Mouse (Mus musculus) embryo, embryonic 10 days (tissue): ENCODE data around the gene Gm43302.
"Not testable (repeated sequence)": the region's sequence is repeated elsewhere in the genome, so short reads cannot be mapped to it uniquely, and the experiment has no call there.

ENCODE experiments used
- DNase-seq: peaks from one replicate; pipeline ENCODE4 v3.0.0-alpha.2; 2015; ENCODE audit warnings: low spot score

Gm43302 gene

DNA sequence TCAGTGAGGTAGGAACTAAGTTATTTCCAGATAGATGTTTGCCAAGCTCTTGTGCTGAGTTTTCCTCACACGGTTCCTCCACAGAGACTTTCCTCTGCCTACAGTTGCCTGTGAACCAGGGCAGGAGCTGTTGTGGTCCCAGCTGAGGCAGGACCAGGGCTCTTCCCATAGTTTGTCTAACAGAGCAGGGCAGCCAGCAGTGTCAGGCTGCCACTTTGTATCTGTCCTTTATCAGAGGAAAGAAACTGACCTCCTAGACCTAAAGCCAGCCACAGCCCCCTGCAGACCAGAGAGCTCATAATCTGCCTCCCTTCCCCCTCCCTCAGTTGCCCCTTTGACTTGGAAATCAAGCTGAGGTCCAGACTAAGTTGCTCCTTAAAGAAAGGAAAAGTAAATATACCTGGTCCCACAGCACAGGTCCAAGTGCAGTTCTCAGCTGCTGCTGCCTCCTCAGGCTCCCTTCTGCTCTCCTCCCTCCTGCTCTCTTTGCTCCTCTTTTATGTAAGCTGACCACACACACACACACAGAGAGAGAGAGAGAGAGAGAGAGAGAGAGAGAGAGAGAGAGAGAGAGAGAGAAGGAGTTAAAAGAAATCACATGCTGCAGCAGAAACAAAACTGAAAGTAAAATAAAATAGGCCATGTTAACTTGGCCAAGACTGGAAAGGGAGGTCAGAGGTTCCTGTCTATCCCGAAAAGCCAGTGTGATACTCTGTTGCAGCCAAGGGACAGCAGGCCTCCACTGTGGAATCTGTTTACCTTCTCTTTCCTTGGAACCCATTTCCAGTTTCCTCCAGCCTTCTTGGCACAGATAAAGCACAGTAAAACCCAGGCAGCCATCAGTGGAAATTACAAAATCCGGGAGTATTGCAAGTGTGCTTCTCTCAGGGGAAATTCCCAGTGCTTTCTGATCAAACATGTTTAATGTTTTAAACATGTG lies at the start of gene Gm43302, which contains the start of gene Gbp6:
TSS of gene Gm43302 (minus strand) at position 470 of the 940 bp plus-strand sequence.
TSS of gene Gbp6 (minus strand) at position 473 of the 940 bp plus-strand sequence.
- DNase-seq: not testable (repeated sequence)

DNA sequence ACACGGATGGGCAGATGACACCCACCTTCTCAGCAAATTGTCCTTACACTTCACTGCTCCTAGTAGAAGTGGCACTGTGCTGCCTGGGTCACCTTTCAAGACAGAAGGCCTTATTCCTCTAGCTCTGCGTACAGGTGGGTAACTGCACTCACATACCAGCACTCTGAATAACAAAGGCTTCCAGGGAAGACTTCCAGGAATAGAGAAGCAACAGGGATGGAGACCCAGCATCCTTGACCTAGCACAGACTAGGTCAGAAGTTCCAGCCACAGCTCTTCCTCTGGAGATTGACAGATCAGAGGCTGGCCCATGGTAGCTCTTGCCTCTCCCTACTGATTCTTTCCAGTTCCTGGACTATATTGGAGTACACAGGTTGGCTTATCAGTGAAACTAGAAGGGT lies 47.8 kb upstream of the Gm43302 start:
- no peak for DNase-seq

DNA sequence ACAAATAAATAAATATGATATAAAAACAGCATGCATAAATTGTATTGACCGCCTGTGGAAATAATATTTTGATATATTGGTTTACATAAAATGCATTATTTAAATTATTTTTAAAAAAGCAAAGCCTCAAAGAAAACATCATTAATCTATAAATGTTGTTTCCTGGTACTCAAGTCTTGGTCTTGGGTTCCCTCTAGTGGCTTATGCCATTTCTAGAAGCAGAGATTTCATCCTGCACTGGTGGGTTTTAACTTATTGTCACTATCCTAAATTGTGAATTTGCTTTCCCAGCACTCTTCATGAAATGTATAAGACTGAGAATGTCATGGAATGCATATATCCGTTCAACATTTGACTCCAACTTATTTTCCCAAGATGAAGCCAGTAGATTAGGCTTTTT lies 29.0 kb upstream of the Gm43302 start:
- no peak for DNase-seq

DNA sequence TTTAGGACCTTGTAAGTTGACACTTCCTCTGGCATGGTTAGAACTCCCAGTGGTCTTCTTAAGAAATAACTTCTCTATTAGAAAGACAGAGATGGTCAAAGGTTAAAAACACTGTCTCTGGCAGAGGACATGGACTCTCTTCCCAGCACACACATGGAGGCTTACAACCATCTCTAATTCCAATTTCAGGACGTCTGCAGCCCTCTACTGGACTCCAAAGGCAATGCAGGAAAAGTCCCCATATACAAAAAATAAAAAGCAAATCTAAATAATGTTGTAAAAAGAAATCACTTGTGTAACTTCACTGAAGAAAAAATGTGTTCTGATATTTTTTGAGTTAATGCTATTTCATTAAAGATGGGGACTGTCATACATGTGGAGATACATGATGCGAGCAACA lies 17.4 kb upstream of the Gm43302 start:
- no peak for DNase-seq

DNA sequence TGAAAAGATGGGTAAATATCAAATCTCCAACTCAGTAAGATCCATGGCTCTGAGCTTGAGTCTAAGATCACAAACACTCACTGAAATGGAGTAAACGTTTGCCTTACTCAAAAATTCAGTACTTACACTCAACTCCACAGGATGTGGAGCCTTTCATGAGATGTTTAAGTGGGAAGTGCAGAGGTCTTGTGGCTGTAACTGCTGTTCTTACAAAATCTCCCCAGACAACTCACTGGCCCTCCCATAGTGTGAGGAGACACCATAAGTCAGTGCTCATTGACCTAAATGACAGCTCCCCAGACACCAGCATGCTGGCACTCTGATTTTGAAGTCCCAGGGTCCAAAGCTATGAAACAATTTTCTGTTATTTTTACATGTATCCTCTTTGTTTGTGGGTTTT lies 15.7 kb upstream of the Gm43302 start:
- not testable (repeated sequence) for DNase-seq

DNA sequence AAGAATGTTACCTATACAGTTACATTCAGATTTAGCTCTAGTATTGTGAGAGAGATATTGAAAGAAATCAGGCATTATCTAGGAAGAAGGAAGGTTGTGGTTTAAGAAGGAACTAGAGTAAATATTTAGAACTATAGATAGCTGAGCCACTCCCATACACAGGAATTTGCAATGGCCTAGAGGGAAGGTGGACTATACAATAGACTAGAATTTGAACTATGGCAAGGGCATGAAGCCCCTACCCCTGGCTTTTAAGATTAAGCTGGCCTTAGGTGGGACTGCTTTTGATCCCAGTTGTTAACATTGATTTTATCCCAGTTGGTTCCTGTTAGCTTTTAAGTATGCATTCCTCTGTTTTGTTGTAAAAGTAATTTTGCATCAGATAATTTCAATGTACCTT lies 13.5 kb upstream of the Gm43302 start:
- DNase-seq: not testable (repeated sequence)

DNA sequence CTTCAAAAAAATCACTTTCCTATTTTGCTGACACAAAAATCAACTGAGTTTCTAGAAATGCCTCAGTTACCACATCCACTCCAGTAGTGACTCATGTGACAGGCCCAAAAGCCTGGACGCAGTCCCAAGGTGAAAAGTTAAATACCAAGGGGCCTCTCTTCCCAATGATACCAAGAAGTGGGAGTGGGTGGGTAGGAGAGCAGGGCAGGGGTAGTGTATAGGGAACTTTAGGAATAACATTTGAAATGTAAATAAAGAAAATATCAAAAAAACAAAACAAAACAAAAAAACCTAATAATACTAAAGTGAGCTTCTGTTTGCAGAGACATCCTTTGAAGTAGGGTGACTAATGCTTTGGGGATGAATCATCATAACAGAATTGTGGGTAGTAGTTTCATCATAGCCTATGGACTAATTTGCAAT lies 12.7 kb upstream of the Gm43302 start:
- no peak for DNase-seq

DNA sequence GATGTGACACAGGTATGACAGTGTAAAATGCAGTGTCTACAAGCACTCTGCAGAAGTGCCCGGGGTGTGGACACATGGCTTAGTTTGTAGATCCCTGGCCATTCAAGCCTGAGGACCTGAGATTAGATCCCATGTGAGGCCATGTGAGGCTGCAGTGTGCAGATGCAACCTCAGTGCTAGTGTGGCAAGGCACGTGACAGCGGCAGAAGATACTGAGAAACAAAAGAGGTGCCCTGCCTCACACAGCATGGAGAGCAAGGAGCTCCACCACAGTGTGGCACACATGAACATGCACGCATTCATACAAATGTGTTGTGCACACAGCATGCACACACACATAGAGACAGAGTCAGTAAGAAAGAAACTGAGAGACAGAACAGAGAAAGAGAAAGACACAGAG lies 12.2 kb upstream of the Gm43302 start:
- DNase-seq: not testable (repeated sequence)

DNA sequence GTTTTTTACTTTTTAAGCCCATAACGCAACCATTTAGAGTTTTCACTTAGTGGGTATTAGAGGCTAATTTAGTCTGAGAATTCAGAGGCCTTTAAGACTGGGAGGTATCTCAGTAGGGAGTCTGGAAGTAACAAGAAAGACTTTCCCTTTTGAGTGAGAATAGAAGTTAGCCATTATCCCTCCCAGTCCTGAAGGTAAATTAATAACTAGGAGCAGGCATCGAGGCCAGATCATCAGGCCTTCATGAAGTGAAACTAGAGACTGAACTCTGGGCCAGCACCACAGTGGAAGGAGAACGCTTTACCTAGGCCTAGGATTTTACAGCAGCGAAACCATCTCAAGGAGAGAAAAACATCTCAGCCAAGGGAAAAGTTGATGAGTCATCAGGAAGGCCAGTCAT lies 8.5 kb upstream of the Gm43302 start:
- DNase-seq: no peak

DNA sequence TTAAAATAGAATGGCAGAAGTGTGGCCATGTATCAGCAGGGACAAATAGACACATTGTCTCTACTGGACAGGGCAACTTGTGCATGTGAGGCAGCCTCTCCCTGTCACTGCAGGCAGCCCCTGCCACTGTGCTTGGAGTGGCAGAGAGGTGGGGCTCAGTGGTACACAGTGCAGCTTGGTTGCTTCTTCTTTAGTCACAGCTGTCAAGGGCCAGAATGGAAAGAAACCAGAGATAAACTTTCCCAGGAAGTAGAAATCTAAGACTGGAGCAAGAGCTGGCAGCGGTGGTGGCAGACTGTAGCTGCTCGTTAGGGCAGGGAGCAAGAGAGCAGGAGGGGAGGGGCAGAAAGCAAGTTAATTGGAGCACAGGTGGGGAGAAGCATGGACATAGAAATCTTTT lies 8.0 kb upstream of the Gm43302 start:
- DNase-seq: peak; percentile 4

DNA sequence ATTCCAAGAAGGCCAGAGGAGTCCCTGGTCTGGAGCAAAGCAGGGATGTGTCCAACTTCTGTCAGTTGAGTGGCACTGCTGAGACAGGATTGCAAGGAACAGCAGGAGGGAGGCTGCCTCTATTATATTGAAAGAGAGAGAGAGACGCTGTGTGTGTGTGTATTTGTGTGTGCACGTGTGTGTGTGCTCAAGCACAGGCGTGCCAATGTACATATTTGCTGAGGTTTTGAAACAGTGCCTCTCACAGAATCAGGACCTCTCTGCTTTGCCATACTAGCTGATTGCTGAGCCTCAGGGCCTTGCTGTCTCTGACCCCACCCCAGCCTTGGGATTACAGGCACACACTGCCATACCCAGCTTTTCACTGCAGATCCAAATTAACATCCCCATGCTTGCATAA lies 2.3 kb upstream of the Gm43302 start:
- DNase-seq: no peak

DNA sequence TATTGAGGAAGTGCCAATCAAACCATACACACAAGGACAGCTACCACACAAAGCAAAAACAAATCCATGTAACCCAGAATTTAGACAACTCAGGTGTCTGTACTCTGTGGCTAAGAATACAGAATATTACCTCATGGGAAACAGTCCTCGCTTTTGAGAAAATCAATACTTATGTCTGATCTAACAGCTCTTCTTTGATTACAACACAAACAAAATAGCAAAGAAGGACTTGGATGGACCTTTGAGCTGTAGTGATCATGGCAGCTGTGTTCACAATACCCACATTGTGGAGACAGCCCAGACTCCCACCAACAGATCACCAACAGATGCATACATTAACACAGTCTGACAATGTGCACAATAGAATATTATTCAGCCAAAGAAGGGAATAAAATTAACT lies 1.0 kb downstream of the Gm43302 start:
- DNase-seq: no peak

DNA sequence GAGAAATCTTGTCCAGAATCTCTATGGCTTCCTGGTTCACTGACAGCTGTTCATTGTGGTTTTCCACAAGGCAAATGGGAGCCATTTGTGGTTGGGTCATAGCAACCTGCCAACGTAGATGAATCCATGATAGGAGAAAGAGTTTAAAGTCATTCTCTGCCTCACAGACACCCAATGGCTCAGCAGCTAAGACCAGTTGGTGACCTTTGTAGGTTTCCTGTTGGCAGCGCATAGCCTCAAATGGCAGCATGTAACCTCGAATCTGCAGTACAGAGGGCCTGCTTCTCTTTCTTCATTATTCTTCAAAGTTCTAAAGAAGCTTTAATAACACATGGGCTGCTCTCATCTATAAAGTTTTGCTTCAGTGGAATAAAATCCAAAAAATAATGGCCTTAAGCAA lies 2.6 kb downstream of the Gm43302 start:
- DNase-seq: not testable (repeated sequence)

DNA sequence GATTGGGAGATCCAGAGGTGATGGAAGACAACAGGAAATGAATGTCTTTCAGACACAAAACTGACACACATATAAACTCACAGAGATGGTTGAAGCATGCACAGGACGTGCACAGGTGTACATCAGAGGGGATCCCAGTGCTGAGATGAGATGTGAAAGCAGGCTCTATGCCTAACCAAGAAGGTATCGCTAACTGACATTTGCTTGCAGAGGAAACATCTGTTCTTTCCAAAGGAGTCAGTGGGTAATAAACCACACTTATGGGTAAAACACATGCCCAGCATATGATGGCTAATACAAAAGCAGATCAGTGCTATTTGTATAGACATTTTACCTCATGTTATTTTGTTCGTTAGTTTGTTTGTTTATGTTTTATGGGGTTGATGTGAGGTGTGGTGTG lies 32.8 kb downstream of the Gm43302 start:
- not testable (repeated sequence) for DNase-seq

DNA sequence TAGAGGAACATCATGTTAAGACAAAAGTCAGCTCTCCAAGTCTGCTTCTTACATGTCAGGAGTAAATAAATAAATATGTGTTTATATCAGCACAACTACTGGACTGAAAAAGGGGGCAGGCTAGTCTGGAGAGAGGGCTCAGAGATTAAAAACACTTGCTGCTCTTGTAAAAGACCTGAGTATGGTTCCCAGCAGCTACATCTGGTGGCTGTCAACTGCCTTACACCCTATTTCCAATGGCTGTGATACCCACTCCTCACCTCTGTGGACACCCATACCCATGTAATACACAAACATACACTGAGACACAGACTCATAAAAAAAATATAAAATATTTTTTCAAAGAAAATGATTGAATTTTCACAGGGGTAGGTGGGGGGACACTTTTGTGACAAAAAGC lies 41.0 kb downstream of the Gm43302 start:
- no peak for DNase-seq

DNA sequence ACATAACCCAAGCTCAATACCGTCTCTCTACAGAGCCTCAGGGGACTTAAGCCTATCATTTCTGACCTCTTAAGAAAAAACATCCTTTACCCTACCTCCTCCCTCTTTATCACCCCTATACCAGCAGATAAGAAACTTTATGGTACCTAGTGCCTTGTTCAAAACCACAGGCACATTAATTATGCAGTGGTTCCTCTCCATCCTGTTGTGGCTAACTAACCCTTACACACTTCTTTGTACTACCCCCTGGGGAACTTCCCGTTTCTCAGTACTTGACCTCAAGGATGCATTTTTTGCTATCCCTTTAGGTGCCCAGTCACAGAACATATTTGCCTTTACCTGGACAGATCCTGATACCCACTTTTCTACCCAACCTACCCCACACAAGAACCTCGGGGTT lies 48.8 kb downstream of the Gm43302 start:
- DNase-seq: not testable (repeated sequence)

DNA sequence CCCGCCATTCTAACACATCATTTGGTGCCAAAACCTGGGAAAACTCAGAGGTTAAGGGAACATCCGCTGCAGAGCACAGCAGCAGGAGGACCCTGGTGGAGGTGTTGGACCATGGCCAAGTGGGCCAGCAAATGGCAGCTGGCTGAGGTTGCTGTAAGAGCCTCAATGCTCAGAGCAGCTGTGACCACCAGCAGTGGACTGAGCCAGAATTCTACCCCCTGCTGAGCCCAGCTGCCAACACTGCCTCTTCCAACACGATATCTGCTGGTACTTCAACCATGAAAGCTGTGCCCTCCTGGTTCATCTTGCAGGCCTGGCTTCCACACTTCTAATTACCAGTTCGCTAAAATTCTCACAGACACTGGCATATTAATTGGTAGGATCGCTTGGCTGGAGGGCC lies 52.5 kb downstream of the Gm43302 start:
- not testable (repeated sequence) for DNase-seq

DNA sequence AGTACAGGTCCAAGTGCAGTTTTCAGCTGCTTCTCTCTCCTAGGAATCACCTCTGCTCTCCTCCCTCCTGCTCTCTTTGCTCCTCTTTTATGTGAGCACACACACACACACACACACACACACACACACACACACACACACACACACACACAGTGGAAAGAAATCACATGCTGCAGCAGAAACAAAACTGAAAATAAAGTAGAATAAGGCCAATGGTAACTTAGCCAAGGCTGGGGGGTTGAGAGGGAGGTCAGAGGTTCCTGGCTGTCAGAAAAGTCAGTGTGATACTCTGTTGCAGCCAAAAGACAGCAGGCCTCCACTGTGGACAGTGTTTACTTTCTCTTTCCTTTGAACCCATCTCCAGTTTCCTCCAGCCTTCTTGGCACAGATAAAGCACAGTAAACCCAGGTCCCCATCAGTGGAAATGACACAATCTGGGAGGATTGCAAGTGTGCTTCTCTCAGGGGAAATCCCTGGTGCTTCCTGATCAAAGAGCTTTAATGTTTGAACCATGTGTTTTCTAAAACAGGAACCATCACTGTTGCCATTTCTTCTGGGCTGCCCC lies 53.9 kb downstream of the Gm43302 start, which contains the start of gene Gbp10:
TSS of gene Gbp10 (minus strand) at position 51 of the 565 bp plus-strand sequence.
- DNase-seq: peak; percentile 18

DNA sequence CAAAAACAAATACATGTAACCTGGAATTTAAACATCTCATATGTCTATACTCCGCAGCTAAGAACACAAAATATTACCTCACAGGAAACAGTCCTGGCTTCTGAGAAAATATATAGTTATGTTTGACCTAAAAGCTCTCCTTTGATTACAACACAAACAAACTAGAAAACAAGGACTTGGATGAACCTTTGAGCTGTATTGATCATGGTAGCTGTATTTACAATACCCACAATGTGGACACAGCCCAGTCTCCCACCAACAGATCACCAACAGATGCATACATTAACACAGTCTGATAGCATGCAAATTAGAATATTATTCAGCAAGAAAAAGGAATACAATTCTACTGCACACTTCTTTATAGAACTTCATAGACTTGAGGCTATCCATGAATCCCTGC lies 55.1 kb downstream of the Gm43302 start:
- not testable (repeated sequence) for DNase-seq

DNA sequence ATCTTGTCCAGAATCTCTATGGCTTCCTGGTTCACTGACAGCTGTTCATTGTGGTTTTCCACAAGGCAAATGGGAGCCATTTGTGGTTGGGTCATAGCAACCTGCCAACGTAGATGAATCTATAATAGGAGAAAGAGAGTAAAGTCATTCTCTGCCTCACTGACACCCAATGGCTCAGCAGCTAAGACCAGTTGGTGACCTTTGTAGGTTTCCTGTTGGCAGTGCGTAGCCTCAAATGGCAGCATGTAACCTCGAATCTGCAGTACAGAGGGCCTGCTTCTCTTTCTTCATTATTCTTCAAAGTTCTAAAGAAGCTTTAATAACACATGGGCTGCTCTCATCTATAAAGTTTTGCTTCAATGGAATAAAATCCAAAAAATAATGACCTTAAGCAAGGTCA lies 57.5 kb downstream of the Gm43302 start:
- not testable (repeated sequence) for DNase-seq

DNA sequence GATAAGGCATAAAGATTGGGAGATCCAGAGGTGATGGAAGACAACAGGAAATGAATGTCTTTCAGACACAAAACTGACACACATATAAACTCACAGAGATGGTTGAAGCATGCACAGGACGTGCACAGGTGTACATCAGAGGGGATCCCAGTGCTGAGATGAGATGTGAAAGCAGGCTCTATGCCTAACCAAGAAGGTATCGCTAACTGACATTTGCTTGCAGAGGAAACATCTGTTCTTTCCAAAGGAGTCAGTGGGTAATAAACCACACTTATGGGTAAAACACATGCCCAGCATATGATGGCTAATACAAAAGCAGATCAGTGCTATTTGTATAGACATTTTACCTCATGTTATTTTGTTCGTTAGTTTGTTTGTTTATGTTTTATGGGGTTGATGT lies 84.5 kb downstream of the Gm43302 start:
- not testable (repeated sequence) for DNase-seq

DNA sequence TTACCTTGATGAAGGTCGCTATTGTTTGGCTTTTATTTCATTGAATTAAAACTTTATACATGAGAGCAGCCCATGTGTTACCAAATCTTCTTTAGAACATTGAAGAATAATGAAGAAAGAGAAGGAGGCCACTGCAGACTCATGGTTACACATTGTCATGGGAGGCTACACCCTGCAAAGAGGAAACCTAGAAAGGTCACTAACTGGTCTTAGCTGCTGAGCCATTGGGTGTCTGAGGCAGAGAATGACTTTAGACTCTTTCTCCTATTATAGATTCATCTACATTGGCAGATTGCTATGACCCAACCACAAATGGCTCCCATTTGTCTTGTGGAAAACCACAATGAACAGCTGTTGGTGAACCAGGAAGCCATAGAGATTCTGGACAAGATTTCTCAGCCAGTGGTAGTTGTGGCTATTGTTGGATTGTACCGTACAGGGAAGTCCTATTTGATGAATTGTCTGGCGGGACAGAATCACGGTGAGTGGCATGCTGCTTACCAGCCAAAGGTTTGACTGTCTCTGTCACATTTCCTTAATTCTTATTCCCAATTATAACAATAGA lies 92.6 kb downstream of the Gm43302 start:
- not testable (repeated sequence) for DNase-seq

DNA sequence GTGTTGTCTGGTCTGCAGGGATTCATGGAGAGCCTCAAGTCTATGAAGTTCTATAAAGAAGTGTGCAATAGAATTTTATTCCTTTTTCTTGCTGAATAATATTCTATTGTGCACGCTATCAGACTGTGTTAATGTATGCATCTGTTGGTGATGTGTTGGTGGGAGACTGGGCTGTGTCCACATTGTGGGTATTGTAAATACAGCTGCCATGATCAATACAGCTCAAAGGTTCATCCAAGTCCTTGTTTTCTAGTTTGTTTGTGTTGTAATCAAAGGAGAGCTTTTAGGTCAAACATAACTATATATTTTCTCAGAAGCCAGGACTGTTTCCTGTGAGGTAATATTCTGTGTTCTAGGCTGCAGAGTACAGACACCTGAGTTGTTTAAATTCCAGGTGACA lies 94.3 kb downstream of the Gm43302 start:
- not testable (repeated sequence) for DNase-seq
